Mouse (Mus musculus): ENCODE data around the gene Cuta.
A peak's percentile ranks its signal among the peaks of the same experiment; 100 is the strongest.
"Not testable (repeated sequence)": the region's sequence is repeated elsewhere in the genome, so short reads cannot be mapped to it uniquely, and the experiment has no call there.

Cuta gene

GRCm38 (mm10) chr17:26939178-26939972 is at the start of gene Cuta:
Cuta (minus strand) TSS chr17:26939569.
- DNase-seq (ENCODE audit: low read depth, low spot score), result peak; percentile 98

GRCm38 (mm10) chr17:26985503-26986179 is 46.3 kb upstream of the Cuta start:
- no peak for DNase-seq (ENCODE audit: low read depth, low spot score)

GRCm38 (mm10) chr17:26983382-26983781 is 44.0 kb upstream of the Cuta start:
- no peak for DNase-seq (ENCODE audit: low read depth, low spot score)

GRCm38 (mm10) chr17:26981050-26981449 is 41.7 kb upstream of the Cuta start:
- no peak for DNase-seq (ENCODE audit: low read depth, low spot score)

- DNase-seq (ENCODE audit: low read depth, low spot score), result no peak
Observed at GRCm38 (mm10) chr17:26979426-26979825, 40.1 kb upstream of the Cuta start.

DNA sequence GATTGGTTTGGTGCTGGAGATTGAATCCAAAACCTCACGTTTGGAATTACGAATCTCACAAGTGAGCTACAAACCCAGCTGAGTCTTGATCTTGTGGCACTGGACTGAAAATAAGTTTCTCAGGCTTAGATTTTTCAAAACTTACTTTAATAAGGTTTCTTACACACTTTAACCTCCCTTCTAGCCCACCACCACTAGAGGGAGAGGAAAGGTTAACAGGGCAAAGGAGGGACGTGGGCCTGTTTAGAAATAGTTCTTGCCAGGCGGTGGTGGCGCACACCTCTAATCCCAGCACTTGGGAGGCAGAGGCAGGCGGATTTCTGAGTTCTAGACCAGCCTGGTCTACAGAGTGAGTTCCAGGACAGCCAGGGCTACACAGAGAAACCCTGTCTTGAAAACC is 38.0 kb upstream of the Cuta start:
- not testable (repeated sequence) for DNase-seq (ENCODE audit: low read depth, low spot score)

GRCm38 (mm10) chr17:26975415-26975814 is 36.0 kb upstream of the Cuta start:
- DNase-seq (ENCODE audit: low read depth, low spot score), result no peak

- no peak for DNase-seq (ENCODE audit: low read depth, low spot score)
Observed at GRCm38 (mm10) chr17:26974547-26974946, 35.2 kb upstream of the Cuta start.

GRCm38 (mm10) chr17:26972703-26973574 is 33.6 kb upstream of the Cuta start, which contains the start of gene Zbtb9:
Zbtb9 (plus strand) TSS chr17:26973167.
- DNase-seq (ENCODE audit: low read depth, low spot score), result peak; percentile 84

GRCm38 (mm10) chr17:26972107-26972506 is 32.7 kb upstream of the Cuta start:
- no peak for DNase-seq (ENCODE audit: low read depth, low spot score)

- DNase-seq (ENCODE audit: low read depth, low spot score), result no peak
Observed at GRCm38 (mm10) chr17:26971247-26971905, 32.0 kb upstream of the Cuta start.

- DNase-seq (ENCODE audit: low read depth, low spot score), result no peak
Observed at GRCm38 (mm10) chr17:26970221-26970620, 30.9 kb upstream of the Cuta start.

DNA sequence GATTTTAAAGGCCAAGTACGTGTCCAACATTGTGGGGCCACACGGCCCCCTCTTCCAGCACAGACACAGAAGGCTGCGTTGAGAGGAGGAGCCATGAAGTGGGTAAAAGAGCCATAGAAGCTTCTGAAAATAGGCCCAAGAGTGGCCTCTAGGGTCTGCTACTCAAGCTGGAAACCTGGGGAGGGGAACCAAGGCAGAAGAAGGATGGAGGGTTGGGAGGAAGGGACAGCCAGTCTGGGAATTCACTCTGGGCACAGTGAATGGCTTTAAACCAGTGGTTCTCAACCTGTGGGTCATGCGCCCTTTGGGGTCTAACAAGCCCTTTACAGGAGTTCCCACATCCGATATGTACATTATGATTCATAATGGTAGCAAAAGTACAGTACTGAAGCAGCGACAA is 29.9 kb upstream of the Cuta start:
- no peak for DNase-seq (ENCODE audit: low read depth, low spot score)

GRCm38 (mm10) chr17:26968200-26968611 is 28.8 kb upstream of the Cuta start:
- DNase-seq (ENCODE audit: low read depth, low spot score), result no peak

DNA sequence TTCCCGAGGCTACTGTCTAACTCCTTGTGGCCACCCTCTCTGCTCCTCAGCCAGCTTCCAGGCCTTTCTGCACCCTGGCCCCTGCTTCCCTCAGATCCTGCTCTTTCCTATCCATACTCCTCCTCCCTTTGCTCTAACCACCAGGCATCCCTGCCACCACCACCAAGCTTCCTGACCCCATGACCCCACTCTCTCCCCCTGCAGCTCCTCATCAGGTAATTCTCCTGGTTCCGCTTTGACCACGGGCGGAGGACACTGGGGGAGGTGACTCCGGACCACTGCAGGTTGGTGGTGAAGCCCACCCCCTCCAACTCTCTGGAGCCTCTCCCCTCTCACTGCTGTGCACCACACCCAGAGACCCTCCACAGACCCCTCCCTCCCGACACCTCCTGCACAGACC is 28.1 kb upstream of the Cuta start:
- DNase-seq (ENCODE audit: low read depth, low spot score), result no peak

- no peak for DNase-seq (ENCODE audit: low read depth, low spot score)
Observed at GRCm38 (mm10) chr17:26966993-26967392, 27.6 kb upstream of the Cuta start.

- DNase-seq (ENCODE audit: low read depth, low spot score), result no peak
Observed at GRCm38 (mm10) chr17:26961572-26962240, 22.3 kb upstream of the Cuta start.

DNA sequence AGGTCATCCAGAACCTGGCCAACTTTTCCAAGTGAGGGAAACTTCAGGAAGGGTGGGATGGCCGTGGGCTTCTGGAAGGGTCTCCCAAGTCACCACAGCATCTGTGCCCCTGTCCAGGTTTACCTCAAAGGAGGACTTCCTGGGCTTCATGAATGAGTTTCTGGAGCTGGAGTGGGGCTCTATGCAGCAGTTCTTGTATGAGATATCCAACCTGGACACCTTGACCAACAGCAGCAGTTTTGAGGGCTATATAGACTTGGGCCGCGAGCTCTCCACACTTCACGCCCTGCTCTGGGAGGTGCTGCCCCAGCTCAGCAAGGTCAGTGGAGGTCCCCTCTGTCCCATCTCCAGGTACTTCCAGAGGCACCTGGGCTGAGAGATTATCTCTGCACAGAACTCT is 20.4 kb upstream of the Cuta start:
- no peak for DNase-seq (ENCODE audit: low read depth, low spot score)

- no peak for DNase-seq (ENCODE audit: low read depth, low spot score)
Observed at GRCm38 (mm10) chr17:26958880-26959279, 19.5 kb upstream of the Cuta start.

DNA sequence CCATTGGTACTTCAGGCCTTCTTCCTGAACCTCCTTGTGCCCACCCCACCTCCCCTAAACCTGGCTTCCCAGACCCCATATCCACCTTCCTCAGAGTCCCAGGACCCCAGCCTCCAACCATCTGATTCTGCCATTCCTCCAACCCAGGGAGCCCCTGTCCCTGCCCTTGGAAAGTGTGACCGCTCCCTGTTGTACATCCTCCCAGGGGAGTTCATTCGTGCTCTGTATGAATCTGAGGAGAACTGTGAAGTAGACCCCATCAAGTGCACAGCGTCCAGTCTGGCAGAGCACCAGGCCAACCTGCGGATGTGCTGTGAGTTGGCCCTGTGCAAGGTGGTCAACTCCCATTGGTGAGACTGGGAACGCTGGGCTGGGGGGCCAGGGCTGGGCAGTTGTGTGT is 18.5 kb upstream of the Cuta start:
- no peak for DNase-seq (ENCODE audit: low read depth, low spot score)

DNA sequence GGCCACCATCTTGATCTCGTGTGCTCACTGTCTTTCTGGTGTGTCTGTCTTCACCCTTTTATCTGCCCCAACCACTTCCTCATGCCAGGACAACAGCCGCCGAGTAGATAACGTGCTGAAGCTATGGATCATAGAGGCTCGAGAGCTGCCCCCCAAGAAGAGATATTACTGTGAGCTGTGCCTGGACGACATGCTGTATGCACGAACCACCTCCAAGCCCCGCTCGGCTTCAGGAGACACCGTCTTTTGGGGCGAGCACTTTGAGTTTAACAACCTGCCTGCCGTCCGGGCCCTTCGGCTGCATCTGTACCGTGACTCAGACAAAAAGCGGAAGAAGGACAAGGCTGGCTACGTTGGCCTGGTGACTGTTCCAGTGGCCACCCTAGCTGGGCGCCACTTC is 17.5 kb upstream of the Cuta start:
- no peak for DNase-seq (ENCODE audit: low read depth, low spot score)
